ENCODE assay signal across 8 mouse cellular contexts in genomic region chr7:96745956-96746355, GRCm38 (mm10).
A peak's percentile ranks its signal among the peaks of the same experiment; 100 is the strongest.
DNase-seq lines count a peak whose midpoint lies in the region; ATAC-seq lines count a peak whose summit lies in the region.

No protein-coding gene starts in this region.

- no peaks in the 10 kb centered on the region for H3K36me3 ChIP-seq in limb, embryonic 15.5 days
- H3K36me3 ChIP-seq in stomach, embryonic 14.5 days (ENCODE audit: control insufficient read depth, insufficient read depth, low read length) = no peaks in the 10 kb centered on the region

- WGBS in limb, embryonic 15.5 days = 25% methylated on average over 6 of the region's 6 CpGs
- 27% methylated on average over 6 of the region's 6 CpGs for WGBS in stomach, embryonic 14.5 days

- H3K27me3 ChIP-seq in limb, embryonic 15.5 days = no peaks in the 10 kb centered on the region
- H3K27me3 ChIP-seq in stomach, embryonic 14.5 days (ENCODE audit: control insufficient read depth, insufficient read depth, low read length) = no peaks in the 10 kb centered on the region

- DNase-seq in adrenal gland, postnatal 36 days = peak; percentile 15 to 27
- DNase-seq in adrenal gland, adult 2 months = no peak
- DNase-seq in MN1 (ENCODE audit: low spot score) = peak; percentile 68
- peak; percentile 81 for DNase-seq in forelimb bud, embryonic 11.5 days (ENCODE audit: low read depth, low spot score)
- DNase-seq in yolk sac, embryonic 10.5 days (ENCODE audit: low spot score) = no peak
- DNase-seq in urinary bladder, postnatal 14 days (ENCODE audit: low spot score) = no peak

- peak; percentile 82 for ATAC-seq in limb, embryonic 15.5 days (ENCODE audit: insufficient number of reproducible peaks, low FRiP score, low TSS enrichment, low read depth)
- ATAC-seq in stomach, embryonic 14.5 days (ENCODE audit: insufficient number of reproducible peaks, insufficient read depth, low FRiP score, low read depth) = peak; percentile 83

- no peak overlapping the region for H3K4me2 ChIP-seq in limb, embryonic 15.5 days
- H3K4me2 ChIP-seq in stomach, embryonic 14.5 days (replicated peaks; ENCODE audit: low read depth, low read length) = no peak overlapping the region

- no peaks in the 10 kb centered on the region for H3K9me3 ChIP-seq in limb, embryonic 15.5 days
- no peaks in the 10 kb centered on the region for H3K9me3 ChIP-seq in stomach, embryonic 14.5 days (ENCODE audit: control insufficient read depth, low read depth, low read length)

- peak overlapping the region; percentile 63 for H3K27ac ChIP-seq in limb, embryonic 15.5 days
- H3K27ac ChIP-seq in stomach, embryonic 14.5 days (ENCODE audit: low read length) = peak overlapping the region; percentile 28; the same call in 1 of the 2 replicates

- H3K4me3 ChIP-seq in limb, embryonic 15.5 days = no peak overlapping the region
- H3K4me3 ChIP-seq in stomach, embryonic 14.5 days (ENCODE audit: low read depth, low read length) = no peak overlapping the region

- peaks cover 41% of the 10 kb centered on the region for H3K4me1 ChIP-seq in limb, embryonic 15.5 days
- H3K4me1 ChIP-seq in stomach, embryonic 14.5 days (ENCODE audit: control insufficient read depth, insufficient read depth, low read length) = peaks cover 15% of the 10 kb centered on the region

- H3K9ac ChIP-seq in limb, embryonic 15.5 days = no peak overlapping the region
- H3K9ac ChIP-seq in stomach, embryonic 14.5 days (replicated peaks; ENCODE audit: low read depth, low read length) = no peak overlapping the region

Comparison
In these comparisons a context has a peak if more than half of its experiments do, and no peak if none do; other contexts are left out.
1. DNase-seq: peak in adrenal gland, postnatal 36 days (2 of 2), MN1 (single experiment) and forelimb bud, embryonic 11.5 days (single experiment); none in adrenal gland, adult 2 months (single experiment), yolk sac, embryonic 10.5 days (single experiment) and urinary bladder, postnatal 14 days (single experiment).